Mouse (Mus musculus): ENCODE results near the gene Fhit. TPM values are rescaled to one million over a fixed set of nuclear protein-coding genes. Genes with fewer than 3 reads are reported as not detected.

Gene Fhit
- total RNA-seq, 1 experiment from 2014 or later: 7.7 TPM

DNA sequence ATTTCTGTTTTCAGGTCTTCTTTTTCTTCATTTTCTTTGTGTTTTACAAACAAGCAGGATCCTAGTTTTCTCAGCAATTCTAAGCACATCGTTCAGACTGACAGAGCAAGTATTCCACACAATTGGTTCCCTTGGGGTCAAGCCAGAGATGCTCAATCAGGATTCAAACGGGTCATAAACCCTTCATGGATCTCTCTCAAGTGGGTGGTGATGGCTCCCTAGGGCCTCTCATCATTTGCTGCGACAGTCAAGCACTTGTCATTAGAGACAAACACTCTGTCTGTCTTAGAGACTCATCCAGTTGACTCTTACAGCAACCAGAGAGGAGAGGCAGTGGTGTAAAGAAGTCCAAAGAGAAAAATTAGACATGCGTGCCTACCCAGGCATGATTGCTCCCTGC is 948.6 kb downstream of the Fhit start:
- no peak for ATAC-seq (replicated peaks; ENCODE audit: low read depth, poor library complexity, severe bottlenecking)

- no peak for ATAC-seq (replicated peaks; ENCODE audit: low read depth, poor library complexity, severe bottlenecking)
These were observed 950.7 kb downstream of the Fhit start for GRCm38 (mm10) chr14:10211184-10211583.

- ATAC-seq (replicated peaks; ENCODE audit: low read depth, poor library complexity, severe bottlenecking): peak; percentile 96
These were observed 952.8 kb downstream of the Fhit start for GRCm38 (mm10) chr14:10209007-10209406.

DNA sequence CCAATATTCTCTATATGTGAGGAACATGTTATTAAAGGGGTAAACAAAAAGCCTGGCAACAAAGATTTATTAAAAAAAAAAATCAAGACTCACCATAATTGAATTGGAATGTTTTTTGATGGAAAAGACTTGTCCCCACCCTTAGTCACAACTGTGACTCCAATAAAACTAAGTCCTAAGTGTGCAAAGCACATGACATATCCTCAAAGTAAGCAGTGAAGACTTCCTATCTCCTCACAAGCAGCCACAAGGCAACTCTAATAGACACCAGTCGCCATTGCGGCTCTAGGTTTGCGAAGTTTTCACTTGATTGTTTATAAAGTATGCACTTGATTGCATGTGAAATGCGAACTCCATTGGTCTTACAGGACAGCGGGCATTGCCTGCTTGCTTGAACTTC is 956.1 kb downstream of the Fhit start:
- ATAC-seq (replicated peaks; ENCODE audit: low read depth, poor library complexity, severe bottlenecking): no peak

DNA sequence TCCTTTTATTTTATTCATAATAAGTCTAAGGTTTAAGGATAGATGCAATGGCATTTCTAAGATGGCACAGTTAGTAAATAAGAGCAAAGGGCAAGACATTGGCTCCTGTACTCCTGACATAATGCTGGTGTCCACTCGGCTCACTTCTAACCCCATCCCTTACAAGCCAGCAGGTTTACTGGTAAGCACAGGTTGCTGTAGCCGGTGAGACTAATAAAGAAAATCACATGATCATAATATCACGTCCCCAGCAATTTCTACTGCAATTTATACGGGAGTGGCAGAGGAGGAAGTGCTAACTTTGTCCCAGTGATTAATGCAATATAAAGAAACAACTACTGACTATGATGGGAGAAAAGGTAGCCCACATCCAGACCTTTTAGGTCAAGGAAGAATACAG is 956.5 kb downstream of the Fhit start:
- ATAC-seq (replicated peaks; ENCODE audit: low read depth, poor library complexity, severe bottlenecking): no peak

DNA sequence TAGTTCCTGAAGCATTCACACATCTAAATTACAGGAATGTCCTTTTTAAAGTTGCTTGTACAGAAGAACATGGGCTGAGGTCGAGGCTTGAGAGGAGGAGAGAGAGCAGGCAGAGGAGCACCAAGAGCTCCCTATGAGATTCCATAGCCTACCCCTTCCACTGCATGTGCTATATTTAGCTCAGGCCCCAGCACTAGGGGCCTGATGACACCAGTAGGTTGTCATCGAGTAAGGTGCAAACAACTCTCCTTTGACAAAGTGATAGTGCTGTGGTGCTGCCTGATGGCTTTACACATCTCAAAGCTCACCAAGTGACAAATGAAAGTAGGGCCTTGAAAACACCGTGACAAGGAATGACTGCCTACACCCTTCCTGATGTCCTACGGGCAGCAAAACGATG is 967.7 kb downstream of the Fhit start:
- no peak for ATAC-seq (replicated peaks; ENCODE audit: low read depth, poor library complexity, severe bottlenecking)

DNA sequence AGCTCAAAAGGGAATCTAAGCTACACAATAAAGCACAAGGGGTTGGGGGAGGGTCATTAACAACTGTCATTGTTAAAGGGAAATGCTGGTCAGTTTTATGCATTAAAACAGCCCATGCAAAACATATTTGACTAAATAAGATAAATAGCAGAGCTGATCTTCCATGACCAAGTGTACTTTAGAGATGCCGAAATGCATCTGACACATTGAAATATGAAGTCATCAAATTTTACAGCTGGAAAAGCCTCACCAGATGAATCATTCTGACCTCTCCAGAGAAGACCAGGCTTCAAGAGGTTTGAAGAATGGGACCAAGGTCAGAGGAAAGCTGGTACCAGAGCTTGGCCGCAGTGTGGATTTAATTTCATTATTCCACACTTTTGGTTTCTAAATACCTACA is 990.1 kb downstream of the Fhit start:
- no peak for ATAC-seq (replicated peaks; ENCODE audit: low read depth, poor library complexity, severe bottlenecking)

DNA sequence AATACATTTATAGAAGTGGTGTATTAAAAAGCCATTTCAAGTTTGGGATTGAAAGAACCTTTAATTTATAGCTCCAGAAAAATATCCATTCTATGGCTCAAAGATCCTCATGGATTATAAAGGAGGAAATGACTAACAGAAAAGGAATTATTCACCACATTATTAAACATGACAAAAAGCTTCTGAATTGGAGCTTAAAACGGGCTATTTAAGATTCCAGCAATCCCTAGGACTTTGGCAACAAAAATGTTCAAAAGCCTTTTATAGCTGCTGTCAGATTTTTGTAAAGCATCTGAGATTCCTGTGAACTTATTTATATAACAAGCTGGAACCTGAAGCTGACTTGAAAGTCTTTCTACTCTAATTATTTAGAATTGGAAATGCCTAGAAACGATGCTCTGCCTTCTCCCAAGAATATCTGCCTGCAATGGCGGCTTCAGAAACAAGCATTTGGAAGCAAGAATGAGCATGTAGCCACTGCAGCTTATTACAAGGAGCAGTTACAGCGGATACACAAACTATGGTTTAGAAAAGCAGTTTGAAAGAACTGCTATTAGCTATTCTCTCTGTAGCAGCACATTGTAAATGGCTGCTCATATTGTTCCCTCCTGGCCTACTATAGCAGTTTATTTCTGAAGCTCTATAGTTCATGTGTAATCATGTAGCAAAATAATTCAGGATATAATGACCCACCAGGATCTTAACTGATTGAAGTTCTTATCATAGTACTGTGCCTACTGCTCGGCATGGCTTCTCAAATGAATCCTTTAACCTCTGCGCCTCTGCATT is 995.0 kb downstream of the Fhit start:
- no peak for ATAC-seq (replicated peaks; ENCODE audit: low read depth, poor library complexity, severe bottlenecking)

GRCm38 (mm10) chr14:10149872-10150271 is 1012.0 kb downstream of the Fhit start:
- ATAC-seq (replicated peaks; ENCODE audit: low read depth, poor library complexity, severe bottlenecking): no peak

DNA sequence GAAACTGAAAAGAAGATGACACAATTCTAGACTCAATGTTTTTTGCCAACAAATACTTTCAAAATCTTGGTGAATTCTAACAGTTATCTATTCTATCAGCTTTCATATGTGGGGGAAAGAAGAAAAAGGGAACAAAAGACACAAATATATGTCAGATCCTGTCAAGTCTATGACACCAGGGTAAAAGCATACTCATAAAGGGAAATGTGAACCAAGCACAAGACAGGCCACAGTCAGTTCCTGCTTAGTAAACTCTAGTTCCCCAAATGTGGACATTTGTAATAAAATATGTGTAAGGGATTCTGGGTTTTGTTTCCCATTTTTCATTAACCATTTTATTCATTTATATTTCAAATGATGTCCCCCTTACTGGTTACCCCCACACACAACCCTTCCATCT is 1022.5 kb downstream of the Fhit start:
- ATAC-seq (replicated peaks; ENCODE audit: low read depth, poor library complexity, severe bottlenecking): peak; percentile 98

DNA sequence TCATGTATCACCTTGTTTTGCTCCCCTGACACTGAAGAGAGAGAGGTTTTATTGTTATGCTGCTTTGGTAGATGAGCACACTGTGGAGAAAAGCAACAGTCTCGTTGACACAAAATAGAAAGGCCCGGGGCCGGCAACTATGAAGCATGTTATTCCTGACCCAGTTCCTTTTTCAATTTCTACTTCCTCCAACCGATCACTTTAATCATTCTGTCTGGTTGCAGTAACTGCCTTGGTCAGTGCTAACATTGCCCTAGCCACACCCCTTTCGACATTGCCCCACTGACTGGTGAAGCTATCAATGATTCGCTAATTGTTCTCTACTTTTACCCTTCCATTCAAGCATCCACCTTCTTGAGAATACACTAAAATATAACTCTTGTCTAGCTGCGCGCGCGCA is 1028.0 kb downstream of the Fhit start:
- ATAC-seq (replicated peaks; ENCODE audit: low read depth, poor library complexity, severe bottlenecking): peak; percentile 80

DNA sequence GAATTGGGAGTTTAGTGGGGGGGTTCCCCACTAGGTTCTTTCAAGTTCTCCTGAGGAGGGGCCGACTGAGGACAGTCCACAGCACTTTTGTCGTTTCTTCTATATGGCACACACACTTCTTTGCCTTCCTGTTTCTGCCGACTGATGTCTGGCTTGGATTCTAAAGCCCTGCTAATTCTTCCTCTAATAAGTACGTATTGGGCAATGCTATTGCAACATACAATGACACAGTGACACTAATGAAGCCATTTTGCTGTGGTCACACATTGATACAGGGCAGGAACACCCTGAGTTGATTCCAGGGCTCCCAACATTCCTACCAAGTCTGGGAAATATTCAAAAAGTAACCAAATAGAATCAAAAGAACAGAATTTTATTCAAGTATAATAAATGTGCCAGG is 1032.2 kb downstream of the Fhit start:
- no peak for ATAC-seq (replicated peaks; ENCODE audit: low read depth, poor library complexity, severe bottlenecking)

DNA sequence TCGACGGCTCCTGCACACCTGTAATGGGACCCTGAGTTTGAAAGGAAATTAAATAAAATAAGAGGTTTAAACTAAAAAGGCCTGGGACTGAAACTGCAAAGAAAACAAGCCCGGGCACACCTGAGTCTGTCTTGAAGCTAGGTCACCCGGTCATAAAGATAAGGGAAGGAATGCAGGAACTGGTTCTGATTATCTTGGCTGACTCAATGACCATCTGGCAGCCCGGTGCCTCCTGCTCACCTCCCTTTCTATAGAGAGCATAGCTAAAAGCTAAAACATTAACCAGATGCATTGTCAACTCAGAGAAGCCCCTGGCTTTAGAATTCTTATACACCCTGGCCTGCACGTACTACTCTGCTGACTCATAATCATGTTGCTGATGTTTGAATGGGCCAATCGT is 1032.7 kb downstream of the Fhit start:
- ATAC-seq (replicated peaks; ENCODE audit: low read depth, poor library complexity, severe bottlenecking): no peak

GRCm38 (mm10) chr14:10126536-10126935 is 1035.3 kb downstream of the Fhit start:
- ATAC-seq (replicated peaks; ENCODE audit: low read depth, poor library complexity, severe bottlenecking): no peak

- ATAC-seq (replicated peaks; ENCODE audit: low read depth, poor library complexity, severe bottlenecking): no peak
These were observed 1039.7 kb downstream of the Fhit start for GRCm38 (mm10) chr14:10122176-10122575.

DNA sequence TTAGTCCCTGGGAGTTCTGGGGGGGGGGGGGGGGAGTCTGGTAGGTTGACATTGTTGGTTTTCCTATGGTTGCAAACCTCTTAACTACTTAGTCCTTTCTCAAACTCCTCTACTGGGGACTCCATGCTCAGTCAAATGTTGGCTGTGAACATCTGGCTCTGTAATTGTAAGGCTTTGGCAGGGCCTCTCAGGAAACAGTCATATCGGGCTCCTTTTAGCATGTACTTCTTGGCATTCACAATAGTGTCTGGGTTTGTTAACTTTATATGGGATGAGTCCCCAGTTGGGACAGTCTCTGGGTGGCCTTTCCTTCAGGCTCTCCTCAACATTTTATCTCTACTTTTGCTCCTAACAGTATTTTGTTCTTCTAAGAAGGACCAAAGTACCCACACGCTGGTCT is 1065.6 kb downstream of the Fhit start:
- ATAC-seq (replicated peaks; ENCODE audit: low read depth, poor library complexity, severe bottlenecking): no peak

DNA sequence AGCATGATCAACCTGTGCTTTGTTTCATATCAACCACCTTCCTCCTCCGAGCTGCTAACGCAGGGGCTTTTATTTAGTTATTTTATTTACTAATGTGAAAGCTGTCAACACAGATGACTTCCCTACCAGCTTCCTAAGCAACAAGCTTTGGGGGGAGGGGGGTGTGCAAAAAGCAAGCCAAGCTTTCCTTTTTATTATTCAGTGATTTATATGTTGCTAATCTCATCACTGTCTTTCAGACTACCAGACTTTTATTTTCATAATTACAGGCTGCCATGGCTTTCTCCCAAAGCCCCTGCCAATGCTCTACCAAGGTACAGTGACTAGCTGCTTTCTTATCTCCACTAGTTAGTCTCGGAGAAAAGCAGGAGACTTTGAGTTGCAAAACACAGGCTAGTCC is 1082.8 kb downstream of the Fhit start:
- ATAC-seq (replicated peaks; ENCODE audit: low read depth, poor library complexity, severe bottlenecking): no peak

GRCm38 (mm10) chr14:10049947-10050346 is 1111.9 kb downstream of the Fhit start:
- no peak for ATAC-seq (replicated peaks; ENCODE audit: low read depth, poor library complexity, severe bottlenecking)

DNA sequence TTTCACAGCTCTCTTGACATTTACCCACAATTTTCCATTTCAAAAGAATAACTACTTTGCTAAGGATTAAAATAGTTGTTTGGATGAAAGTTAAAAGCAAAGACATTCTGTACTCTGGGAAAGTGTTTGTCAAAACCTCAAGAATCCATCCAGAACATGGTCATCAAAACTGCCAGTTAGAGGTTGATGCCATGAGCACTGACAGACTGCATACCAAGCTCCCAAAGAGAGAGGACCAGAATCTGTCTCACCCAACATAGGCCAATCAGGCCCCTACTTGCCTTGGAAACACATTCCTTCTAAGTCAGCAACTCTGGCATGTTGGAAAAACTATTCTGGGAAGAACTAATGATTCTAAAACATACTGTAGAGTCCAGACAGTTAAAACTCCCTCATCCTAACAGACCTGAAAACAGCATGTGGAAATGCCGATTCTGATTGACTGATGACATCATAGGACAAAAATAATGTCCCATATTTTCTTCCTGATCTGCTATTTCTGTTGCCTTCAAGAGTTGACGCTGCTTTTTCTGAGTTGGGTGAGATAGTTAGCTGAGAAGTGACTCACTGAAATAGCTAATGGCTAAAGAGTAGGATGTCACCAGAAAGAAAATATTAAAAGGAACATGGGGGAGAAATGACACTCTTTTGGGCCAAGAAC is 1114.6 kb downstream of the Fhit start:
- ATAC-seq (replicated peaks; ENCODE audit: low read depth, poor library complexity, severe bottlenecking): no peak

- ATAC-seq (replicated peaks; ENCODE audit: low read depth, poor library complexity, severe bottlenecking): no peak
These were observed 1115.3 kb downstream of the Fhit start for GRCm38 (mm10) chr14:10046336-10047122.

DNA sequence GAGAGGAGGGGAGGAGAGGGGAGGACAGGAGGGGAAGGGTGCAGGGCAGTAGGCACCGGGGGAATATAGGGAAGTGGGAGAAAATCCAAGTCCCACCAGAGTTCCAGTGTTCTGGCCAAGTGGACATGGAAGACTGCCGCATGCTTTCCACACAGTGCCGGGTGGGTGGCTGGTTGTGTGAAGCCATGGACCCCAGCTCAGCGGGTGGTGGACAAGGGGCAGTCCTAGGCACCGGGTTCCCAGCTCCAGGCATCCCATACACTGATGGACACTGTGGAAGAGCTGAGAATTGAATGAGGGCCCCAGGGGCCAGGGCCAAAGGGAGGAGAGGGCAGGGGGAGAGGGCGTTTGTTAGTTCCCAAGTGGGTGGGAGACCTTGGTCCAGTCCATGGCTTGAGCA is 1123.8 kb downstream of the Fhit start:
- no peak for ATAC-seq (replicated peaks; ENCODE audit: low read depth, poor library complexity, severe bottlenecking)

Data from common myeloid progenitor, adult 5-6 weeks (primary cell).